Mouse (Mus musculus): Measurements from ENCODE around the gene Celf1. TPM values are rescaled to one million over a fixed set of nuclear protein-coding genes. Genes with fewer than 3 reads are reported as not detected.

Celf1 gene
- polyA plus RNA-seq, 1 experiment from 2014 or later: 132 TPM

DNA sequence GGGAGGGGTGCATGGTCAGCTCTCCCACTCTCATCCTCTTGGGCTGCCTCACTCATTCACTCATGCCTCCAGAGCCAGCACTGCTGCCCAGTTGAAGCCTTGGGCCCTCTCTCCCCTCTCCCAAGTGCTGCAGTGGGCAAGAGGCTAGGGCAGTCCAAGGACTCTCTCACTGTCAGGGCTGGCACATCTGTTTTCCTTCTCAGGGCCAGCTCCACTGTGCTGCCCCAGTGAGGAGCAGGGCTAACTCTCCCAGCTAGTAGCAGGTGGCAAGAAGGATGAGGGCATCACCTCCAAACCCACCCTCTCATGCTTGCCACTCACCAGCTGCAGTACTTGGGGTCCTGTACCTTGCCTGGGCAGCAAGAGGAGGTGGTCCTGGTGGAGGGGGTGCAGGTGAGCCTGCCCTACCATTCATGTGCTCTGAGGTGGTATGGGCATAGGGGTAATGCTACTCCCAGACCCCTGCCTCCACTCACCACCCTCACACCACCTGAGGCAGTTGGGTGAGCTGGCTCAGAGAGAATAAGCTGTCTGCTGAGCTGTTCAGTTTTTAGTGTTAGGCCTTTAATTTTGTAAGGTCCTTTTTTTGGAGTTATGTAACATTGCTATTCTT lies 10.5 kb downstream of the Celf1 start:
- no peak overlapping the region for H3K9ac ChIP-seq
- H3K36me3 ChIP-seq (ENCODE audit: poor library complexity, severe bottlenecking): peaks cover 13% of the 10 kb centered on the region; the same call in 1 of the 2 replicates
- no peak overlapping the region for H3K4me3 ChIP-seq
- peak; percentile 19; the same call in 1 of the 2 replicates for ATAC-seq
- no peak overlapping the region for H3K4me2 ChIP-seq
- no peaks in the 10 kb centered on the region for H3K9me3 ChIP-seq (replicated peaks)
- peaks cover 19% of the 10 kb centered on the region for H3K4me1 ChIP-seq
- no peaks in the 10 kb centered on the region for H3K27me3 ChIP-seq
- no peak overlapping the region for H3K27ac ChIP-seq

DNA sequence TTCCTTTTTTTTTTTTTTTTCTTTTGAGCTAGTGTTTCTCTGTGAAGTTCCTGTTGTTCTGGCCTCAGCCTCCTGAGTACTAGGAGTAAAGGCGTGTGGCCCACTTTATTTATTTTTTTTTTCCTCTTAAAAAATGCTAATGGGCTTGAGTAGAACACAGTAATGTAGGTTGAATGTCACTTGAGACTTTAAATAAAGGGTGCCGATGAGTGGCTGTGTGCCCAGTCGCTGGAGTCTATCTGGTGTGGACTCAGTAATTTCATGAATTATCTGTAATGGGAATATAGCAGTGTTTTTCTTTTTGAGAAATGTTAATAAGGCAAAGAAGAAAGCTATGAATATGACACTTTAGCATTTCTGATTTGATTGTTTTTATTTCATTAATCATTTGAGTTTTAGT lies 13.3 kb downstream of the Celf1 start:
- H3K36me3 ChIP-seq (ENCODE audit: poor library complexity, severe bottlenecking): peaks cover 12% of the 10 kb centered on the region; the same call in 1 of the 2 replicates
- no peak overlapping the region for H3K4me3 ChIP-seq
- no peak overlapping the region for H3K27ac ChIP-seq
- H3K9me3 ChIP-seq (replicated peaks): no peaks in the 10 kb centered on the region
- 50% methylated on average over 3 of the region's 3 CpGs for WGBS
- no peak for ATAC-seq
- H3K4me1 ChIP-seq: peaks cover 29% of the 10 kb centered on the region
- H3K9ac ChIP-seq: no peak overlapping the region
- no peaks in the 10 kb centered on the region for H3K27me3 ChIP-seq
- H3K4me2 ChIP-seq: no peak overlapping the region

DNA sequence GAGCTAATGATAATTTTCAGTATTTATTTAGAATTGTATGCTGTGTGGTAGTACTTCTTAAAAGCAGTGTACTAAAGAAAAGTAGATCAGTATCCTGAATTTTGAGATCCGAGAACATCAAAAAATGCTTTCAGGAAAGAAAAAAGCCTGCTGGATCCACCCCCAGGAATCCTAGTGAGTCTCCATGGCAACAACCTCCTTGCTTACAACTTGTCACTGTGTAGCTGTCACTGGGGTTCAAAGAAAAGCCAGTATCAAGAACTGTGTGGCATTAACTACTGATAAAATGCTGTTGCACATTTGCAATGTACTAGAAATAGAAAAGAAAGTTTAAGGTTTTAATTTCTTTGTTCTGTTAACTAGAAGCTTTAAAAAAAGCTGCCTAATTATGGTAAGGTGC lies 15.9 kb downstream of the Celf1 start:
- Histone ChIP-seq H3K4me2 (peak overlapping the region; percentile 24; the same call in 1 of the 2 replicates), H3K9ac (no peak overlapping the region), H3K36me3 (ENCODE audit: poor library complexity, severe bottlenecking) (no peaks in the 10 kb centered on the region), H3K4me3 (no peak overlapping the region), H3K27me3 (no peaks in the 10 kb centered on the region), H3K9me3 (replicated peaks) (no peaks in the 10 kb centered on the region), H3K4me1 (peaks cover 23% of the 10 kb centered on the region), H3K27ac (peak overlapping the region; percentile 63)
- WGBS: 6% methylated on average over 1 of the region's 1 CpGs
- ATAC-seq: peak; percentile 90

DNA sequence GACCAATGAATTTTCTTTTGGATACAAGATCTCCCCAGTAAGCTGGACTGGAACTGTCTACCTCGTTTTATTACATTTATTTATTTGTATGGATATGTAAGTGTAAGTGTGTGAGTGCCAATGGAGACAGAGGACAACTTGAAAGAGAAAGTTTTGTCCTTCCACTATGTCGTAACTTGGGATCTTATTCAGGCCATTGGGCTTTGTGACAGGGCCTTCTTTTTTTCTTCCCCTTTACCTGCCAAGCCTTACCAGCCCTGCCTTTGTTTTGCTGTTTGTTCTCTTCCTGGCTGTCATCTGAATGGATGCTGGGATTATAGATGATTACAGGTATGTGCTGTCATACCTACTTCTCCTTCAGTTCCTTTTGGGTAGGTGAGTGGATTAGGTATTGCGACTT lies 18.7 kb downstream of the Celf1 start:
- peaks cover 18% of the 10 kb centered on the region for H3K4me1 ChIP-seq
- no peaks in the 10 kb centered on the region for H3K27me3 ChIP-seq
- H3K9me3 ChIP-seq (replicated peaks): no peaks in the 10 kb centered on the region
- ATAC-seq: no peak
- H3K4me2 ChIP-seq: no peak overlapping the region
- no peak overlapping the region for H3K4me3 ChIP-seq
- WGBS: 88% methylated on average over 3 of the region's 3 CpGs
- H3K36me3 ChIP-seq (ENCODE audit: poor library complexity, severe bottlenecking): no peaks in the 10 kb centered on the region
- H3K27ac ChIP-seq: no peak overlapping the region
- no peak overlapping the region for H3K9ac ChIP-seq

DNA sequence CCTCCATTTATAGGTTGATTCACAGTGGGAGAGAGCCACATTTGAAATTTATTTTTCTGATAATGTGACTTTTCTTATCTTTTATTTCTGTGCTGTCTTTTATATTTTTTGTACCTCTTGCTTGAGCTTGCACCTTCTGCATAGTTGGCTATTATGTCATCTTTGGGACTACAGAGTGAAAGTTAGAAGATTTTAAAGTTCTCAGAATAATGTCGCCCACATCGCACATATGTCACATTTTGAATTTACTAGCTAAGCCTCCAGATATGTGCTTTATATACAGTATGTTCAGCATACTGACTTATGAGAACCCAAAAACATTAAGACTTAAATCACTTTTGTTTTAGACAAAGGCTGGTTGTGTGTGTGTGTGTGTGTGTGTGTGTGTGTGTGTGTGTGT lies 19.8 kb downstream of the Celf1 start:
- Histone ChIP-seq H3K9me3 (replicated peaks) (no peaks in the 10 kb centered on the region), H3K27ac (no peak overlapping the region), H3K4me3 (no peak overlapping the region), H3K4me2 (no peak overlapping the region), H3K9ac (no peak overlapping the region), H3K27me3 (no peaks in the 10 kb centered on the region), H3K36me3 (ENCODE audit: poor library complexity, severe bottlenecking) (no peaks in the 10 kb centered on the region), H3K4me1 (peaks cover 27% of the 10 kb centered on the region)
- WGBS: 95% methylated on average over 2 of the region's 2 CpGs
- no peak for ATAC-seq

DNA sequence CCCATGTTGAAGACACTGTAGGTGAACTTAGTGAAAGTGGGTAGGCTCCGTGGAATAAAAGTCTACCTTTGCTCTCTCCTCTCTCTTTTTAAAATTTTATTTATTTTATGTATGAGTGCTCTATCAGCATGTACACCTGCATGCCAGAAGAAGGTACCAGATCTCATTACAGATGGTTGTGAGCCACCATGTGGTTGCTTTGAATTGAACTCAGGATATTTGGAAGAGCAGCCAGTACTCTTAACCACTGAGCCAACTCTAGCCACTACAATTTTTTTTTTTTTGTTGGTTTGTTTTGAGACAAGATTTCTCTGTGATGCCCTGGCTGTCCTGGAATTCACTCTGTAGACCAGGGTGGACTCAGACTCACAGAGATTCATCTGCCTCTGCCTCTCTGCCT lies 23.1 kb downstream of the Celf1 start:
- Histone ChIP-seq H3K9ac (no peak overlapping the region), H3K27me3 (no peaks in the 10 kb centered on the region), H3K9me3 (replicated peaks) (no peaks in the 10 kb centered on the region), H3K4me3 (no peak overlapping the region), H3K4me2 (no peak overlapping the region), H3K27ac (no peak overlapping the region), H3K36me3 (ENCODE audit: poor library complexity, severe bottlenecking) (no peaks in the 10 kb centered on the region), H3K4me1 (peaks cover 20% of the 10 kb centered on the region)
- ATAC-seq: no peak
- WGBS: 97% methylated on average over 1 of the region's 1 CpGs

DNA sequence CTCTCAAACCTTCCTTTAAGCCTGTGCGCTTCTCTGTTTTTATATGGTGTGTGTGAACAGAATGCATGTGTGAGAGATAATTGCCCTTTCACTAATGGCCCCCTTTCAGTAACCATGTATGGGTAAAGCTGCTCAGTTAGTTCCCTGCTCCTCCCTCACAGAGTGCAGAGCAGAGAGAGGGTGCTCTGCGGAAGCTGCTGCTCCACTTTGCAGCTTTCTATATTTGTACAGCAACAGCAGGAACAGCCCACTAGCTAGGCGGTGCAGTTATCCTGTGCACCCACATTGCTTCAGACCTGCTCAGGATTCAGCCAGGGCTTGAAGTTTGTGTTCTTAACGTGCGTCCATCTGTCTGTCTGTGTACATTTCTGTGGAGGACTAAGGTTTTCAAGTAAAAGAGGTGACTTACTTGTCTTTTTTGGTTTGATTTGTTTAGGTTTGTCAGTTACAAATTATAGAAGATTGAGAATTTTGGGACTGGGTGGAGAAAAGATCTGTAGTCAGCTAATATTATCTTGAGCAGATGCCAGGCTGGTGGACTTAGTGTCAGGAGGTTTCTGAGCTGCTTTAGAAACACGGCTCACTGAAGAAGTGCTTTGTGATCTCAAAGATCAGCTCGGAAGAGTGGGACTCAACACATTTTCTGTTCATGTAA lies 24.8 kb downstream of the Celf1 start:
- H3K27ac ChIP-seq: peak overlapping the region; percentile 37
- 66% methylated on average over 7 of the region's 7 CpGs for WGBS

DNA sequence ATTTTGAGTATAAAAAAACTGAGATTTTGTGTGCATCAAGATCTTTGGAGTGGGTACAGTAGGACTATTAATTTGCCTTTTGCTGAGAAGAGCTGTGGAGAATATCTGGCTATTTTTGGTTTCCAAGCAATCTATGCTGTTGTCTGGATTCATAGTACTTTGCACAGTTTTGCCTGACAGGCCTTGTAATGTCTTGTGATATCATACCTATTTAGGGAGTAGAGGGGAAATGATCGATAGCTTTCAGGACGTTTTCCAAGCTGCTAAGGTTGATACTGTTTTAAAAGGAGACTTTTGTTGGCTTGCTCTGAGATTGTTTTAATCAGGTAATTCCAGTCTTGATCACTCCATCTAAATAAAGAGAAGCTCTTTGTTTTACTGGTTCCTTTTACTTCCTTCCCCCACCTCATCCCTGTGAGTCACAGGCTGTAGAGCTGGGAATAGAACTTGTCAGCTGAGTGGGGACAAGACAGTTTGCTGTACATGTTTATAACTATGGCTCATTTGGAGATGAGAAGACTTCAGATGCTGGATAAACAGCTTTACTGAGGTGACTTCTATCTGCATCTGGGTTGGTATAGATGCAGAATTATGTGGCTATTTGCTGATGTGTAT lies 25.4 kb downstream of the Celf1 start:
- Histone ChIP-seq H3K9me3 (replicated peaks) (no peaks in the 10 kb centered on the region), H3K4me1 (peaks cover 21% of the 10 kb centered on the region), H3K9ac (no peak overlapping the region), H3K4me3 (no peak overlapping the region), H3K27ac (peak overlapping the region; percentile 3; the same call in 1 of the 2 replicates), H3K27me3 (no peaks in the 10 kb centered on the region), H3K4me2 (no peak overlapping the region), H3K36me3 (ENCODE audit: poor library complexity, severe bottlenecking) (no peaks in the 10 kb centered on the region)
- 84% methylated on average over 2 of the region's 2 CpGs for WGBS
- ATAC-seq: no peak

More for the DNA sequence above, 24.8 kb downstream of the Celf1 start:
- no peaks in the 10 kb centered on the region for H3K36me3 ChIP-seq (ENCODE audit: poor library complexity, severe bottlenecking)
- peaks cover 20% of the 10 kb centered on the region for H3K4me1 ChIP-seq
- H3K4me3 ChIP-seq: no peak overlapping the region
- ATAC-seq: peak; percentile 69
- peak overlapping the region; percentile 8 for H3K4me2 ChIP-seq
- no peak overlapping the region for H3K9ac ChIP-seq
- H3K27me3 ChIP-seq: no peaks in the 10 kb centered on the region
- H3K9me3 ChIP-seq (replicated peaks): no peaks in the 10 kb centered on the region

DNA sequence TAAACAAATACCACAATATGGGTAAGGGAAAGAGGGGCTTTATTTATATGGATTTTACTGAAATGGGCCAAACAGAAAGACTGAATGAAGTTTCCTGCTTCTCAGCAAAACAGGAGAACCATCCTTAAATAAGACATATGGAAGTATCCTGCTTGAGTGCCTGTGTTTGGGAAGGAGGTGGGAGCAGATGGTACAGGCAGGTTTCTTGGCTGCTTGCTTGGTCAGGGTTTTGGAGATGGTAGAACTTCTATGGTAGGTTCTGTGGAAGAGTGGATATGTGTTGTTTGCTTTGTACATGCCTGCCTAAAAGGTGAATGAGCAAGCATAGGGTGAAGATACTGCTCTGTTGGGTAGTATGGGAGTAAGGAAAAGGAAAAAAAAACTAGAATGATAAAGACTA lies 30.4 kb downstream of the Celf1 start:
- no peak overlapping the region for H3K4me3 ChIP-seq
- H3K9ac ChIP-seq: no peak overlapping the region
- no peaks in the 10 kb centered on the region for H3K27me3 ChIP-seq
- ATAC-seq: no peak
- H3K4me1 ChIP-seq: peaks cover 7% of the 10 kb centered on the region; the same call in 1 of the 2 replicates
- no peak overlapping the region for H3K4me2 ChIP-seq
- no peaks in the 10 kb centered on the region for H3K9me3 ChIP-seq (replicated peaks)
- H3K27ac ChIP-seq: no peak overlapping the region
- 0 out of 2 replicates have a peak, but pooled peaks cover 4% of the 10 kb centered on the region for H3K36me3 ChIP-seq (ENCODE audit: poor library complexity, severe bottlenecking)

DNA sequence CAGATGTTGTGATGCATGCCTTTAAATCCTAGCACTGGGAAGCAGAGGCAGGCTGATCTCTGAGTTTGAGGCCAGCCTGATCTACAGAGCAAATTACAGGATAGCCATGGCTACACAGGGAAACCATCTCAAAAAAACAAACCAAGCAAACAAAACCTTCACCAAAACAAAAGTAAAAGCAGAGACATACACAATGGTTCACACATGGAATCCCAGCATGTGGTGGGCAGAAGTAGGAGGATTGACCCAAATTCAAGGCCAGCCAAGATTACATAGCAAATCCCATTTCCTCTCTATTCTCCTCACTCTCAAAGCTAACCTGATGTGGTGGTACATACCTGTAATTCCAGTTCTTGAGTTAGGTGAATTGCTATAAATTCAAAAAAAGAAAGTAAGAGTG lies 33.9 kb downstream of the Celf1 start:
- Histone ChIP-seq H3K36me3 (ENCODE audit: poor library complexity, severe bottlenecking) (0 out of 2 replicates have a peak, but pooled peaks cover 4% of the 10 kb centered on the region), H3K27ac (no peak overlapping the region), H3K9me3 (replicated peaks) (no peaks in the 10 kb centered on the region), H3K4me1 (0 out of 2 replicates have a peak, but pooled peaks cover 2% of the 10 kb centered on the region), H3K4me2 (no peak overlapping the region), H3K27me3 (no peaks in the 10 kb centered on the region), H3K9ac (no peak overlapping the region), H3K4me3 (no peak overlapping the region)
- ATAC-seq: no peak

DNA sequence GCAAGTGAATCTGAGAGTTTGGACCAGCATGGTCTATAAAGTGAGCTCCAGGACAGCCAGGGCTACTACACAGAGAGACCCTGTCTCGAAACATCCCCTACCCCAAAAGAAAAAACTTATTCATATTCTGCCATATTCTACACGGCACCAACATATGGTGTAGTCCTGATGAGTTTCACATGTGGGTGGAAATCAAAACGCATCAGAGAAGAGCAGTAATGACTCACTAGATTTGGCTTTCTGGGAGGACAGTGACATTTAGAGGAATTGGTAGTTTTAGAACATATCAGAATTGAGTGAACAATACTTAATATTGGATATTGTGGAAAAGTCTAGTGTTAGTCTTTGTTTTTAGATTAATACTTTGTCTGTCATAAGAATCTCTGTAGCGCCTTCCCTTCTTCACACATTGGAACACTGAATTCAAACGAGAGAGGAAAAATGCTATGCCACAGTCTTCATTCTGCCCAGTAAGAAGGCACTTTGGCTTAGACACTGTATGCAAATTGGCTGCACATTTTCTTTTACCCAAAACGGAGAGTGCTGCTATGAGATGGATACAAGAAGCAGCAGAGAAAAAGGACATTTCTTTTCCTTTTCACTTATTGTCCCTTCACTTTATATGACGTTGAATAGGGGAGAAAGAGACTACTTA lies 35.1 kb downstream of the Celf1 start:
- 80% methylated on average over 7 of the region's 7 CpGs for WGBS
- no peak overlapping the region for H3K4me2 ChIP-seq

DNA sequence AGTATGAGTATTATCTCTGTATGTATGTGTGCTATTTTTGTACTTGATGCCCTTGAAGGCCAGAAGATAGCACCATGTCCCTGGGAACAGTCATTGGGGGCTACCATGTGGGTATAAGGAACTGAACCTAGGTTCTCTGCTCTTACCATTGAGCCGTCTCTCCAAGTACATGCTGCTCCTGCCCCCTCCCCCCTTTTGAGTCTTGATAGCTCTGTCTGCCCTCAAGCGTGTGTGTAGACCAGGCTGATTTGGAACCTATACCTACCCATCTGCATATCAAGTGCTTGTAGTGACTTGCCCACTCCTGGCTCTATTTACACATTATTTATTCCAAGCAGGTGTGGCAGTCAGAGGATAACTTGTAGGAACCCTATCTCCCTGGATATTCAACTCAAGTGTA lies 36.4 kb downstream of the Celf1 start:
- WGBS: 86% methylated on average over 2 of the region's 2 CpGs
- no peak overlapping the region for H3K27ac ChIP-seq
- 0 out of 2 replicates have a peak, but pooled peaks cover 4% of the 10 kb centered on the region for H3K36me3 ChIP-seq (ENCODE audit: poor library complexity, severe bottlenecking)
- no peak for ATAC-seq
- H3K9ac ChIP-seq: no peak overlapping the region
- no peak overlapping the region for H3K4me3 ChIP-seq
- no peak overlapping the region for H3K4me2 ChIP-seq
- no peaks in the 10 kb centered on the region for H3K27me3 ChIP-seq
- no peaks in the 10 kb centered on the region for H3K4me1 ChIP-seq
- H3K9me3 ChIP-seq (replicated peaks): no peaks in the 10 kb centered on the region

More for the DNA sequence above, 35.1 kb downstream of the Celf1 start:
- Histone ChIP-seq H3K27ac (no peak overlapping the region), H3K4me3 (no peak overlapping the region), H3K36me3 (ENCODE audit: poor library complexity, severe bottlenecking) (0 out of 2 replicates have a peak, but pooled peaks cover 4% of the 10 kb centered on the region), H3K4me1 (0 out of 2 replicates have a peak, but pooled peaks cover 2% of the 10 kb centered on the region), H3K9me3 (replicated peaks) (no peaks in the 10 kb centered on the region), H3K9ac (no peak overlapping the region), H3K27me3 (no peaks in the 10 kb centered on the region)
- ATAC-seq: no peak
